Mouse (Mus musculus) layer of hippocampus, postnatal 36 days (tissue): ENCODE measurements at regions not wholly inside any gene's neighbourhood (a gene's known extent, or its start where the extent isn't known, plus 50 kb on each side); places are given as distances from the start of the nearest gene placed in this dataset.

Experiments
- DNase-seq, 2 experiments: peaks; one replicate each; pipeline ENCODE4 v3.0.0; 2022

DNA sequence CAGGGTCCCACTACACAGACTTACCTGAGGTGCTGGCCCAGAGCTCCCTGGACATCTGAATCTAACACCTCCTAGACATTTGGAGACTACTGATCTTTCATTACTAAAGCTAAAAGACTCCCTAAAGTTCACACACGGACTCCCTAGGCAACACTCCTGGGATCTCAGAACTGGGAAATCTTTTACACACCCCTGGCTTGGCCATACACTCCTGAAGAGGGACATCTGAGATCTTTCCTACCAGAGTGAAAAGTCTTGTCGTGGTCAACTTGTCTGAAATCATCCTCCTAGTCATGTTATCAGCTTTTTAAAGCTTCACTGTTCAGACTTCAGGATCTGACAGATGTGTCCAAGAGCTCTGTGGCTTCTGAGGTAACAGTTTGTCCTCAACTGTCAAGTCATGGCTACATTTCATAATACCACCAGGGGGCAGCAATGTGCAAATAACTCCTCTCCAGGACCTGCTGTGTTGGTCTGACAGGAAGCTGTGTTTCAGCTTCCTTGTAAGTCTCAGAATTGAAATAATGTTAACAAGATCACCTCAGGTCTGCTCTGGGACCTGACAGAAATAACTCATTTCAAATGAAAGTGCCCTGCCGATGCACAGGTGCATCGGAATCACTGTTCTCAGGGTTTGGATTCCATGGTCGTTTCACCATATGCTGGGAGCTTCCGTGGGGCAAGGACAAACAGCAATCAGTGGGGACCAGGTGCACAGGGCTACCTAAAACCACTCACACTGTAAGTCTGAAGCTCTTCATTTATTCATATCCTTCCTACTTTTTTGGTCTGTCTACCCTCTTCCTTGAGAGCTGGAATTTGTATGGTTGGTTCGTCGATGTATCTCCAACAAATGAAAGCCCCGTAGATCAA, 92.3 kb upstream of the C1qtnf7 start:
- peak; percentile 22 to 70 for DNase-seq

DNA sequence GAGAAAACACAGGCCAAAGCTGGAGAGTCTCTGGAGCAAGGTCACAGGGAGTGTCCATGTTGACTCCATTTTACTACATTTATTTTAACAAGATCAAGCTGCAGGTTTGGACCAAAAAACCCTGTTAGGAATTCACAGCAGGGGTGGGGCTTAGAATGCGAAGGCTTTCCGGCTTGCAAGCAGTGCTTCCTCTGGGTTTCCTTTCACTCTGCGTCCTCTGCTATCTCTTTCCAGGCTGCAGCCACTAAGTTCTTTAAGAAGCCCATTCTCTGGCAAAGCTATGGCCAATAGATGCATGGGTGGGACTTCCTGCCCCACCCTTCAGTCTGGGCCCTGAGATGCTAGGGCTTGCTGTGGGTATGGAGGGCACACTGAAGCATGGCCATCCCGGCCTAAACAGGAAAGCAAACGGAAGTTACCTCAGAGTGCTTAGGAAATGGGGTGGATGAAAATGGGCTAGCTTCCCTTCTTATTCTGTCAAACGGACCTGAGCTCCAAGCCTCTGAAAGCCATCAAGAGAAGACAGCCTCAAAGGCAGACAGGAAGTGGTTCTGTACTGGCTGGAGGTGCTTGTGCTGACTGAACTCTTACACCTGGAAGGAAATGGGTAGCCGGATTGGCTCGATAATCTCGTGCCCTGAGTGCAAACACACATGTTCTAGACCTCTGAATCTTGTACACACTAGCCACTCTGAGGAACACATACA, 90.6 kb upstream of the C1qtnf7 start:
- no peak for DNase-seq

DNA sequence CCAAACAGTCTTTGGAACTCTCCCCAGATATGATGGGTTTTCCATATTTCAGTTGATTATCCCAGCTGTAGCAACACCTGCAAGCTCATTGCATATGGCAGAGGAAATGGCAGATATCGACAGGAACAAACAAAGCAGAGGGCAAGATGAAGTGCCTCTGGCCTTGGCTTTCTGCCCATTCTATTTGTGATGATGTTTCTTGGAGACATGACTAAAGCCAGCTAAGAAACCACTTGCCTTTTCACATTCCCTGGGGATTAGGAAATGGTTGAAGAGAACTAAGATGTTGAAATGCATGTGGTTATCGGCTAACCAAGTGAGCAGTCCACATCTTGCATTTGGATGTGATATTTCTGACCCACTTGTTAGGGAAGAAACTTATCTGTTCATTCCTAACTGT, 82.0 kb upstream of the C1qtnf7 start:
- no peak for DNase-seq

DNA sequence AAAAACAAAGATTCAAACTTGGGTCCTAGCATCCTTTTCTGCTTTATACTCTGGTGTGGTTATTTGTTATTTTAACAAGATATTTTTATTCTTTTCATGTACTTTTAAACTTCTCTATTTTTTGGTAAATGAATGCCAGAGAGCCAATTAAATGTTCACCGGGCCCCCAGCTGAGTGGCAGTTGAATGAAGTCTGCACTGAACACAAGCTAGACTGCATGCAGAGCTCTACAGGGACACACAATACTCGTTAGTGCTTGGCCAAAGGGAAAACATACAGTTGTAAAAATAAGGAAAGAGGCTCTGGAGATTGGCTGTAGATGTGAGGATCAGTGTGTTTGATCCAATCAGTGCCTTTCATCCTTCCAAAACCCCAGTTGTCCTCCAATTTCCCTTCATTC, 76.1 kb upstream of the C1qtnf7 start:
- no peak for DNase-seq

DNA sequence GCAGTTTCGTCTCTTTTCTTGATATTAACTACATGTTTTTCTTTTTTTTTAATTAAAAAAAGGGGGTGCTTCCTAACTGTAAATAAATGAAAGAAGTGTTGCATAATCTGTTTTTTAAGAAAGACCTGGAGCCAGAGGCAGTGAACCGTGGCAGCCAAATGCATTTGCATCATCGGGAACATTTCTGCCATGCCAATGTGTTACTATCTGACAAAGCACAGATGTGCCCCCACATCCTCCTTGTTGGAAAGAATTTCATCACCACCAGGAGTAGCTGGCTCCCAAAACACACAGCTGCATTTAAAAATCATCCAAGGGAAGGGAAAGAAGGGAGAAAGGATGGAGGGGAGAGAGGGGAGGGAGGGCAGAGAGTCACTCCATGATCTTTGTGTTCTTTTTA, 74.0 kb upstream of the C1qtnf7 start:
- no peak for DNase-seq

DNA sequence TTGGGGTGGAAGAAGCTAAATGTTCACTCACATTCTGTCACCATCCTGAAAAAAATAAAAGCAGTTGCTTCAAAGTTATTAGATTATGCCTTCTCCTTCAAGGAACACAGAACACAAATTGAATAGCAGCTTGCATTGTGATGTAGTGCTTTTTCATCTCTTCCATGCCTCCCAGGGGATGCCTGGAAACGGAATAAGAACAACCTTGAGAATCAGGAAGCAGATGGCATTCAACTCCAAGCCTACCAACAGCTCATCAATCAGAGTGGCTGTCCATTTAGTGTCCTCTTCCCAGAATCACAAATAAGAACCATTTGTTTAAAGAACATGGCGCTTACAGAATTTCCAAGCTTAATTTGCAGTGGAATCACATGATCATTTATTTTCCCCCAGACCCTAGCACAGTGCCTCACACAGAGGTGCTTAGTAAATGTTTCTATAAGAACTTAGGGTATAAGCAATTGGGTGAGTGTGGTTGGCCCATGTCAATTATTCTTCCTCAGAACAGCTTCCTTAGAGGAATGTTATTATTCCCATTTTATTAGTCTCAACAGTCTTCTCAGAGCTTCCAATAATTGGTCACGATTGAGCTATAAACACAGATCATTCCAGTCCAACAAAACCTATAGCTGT, 70.6 kb upstream of the C1qtnf7 start:
- DNase-seq = no peak

DNA sequence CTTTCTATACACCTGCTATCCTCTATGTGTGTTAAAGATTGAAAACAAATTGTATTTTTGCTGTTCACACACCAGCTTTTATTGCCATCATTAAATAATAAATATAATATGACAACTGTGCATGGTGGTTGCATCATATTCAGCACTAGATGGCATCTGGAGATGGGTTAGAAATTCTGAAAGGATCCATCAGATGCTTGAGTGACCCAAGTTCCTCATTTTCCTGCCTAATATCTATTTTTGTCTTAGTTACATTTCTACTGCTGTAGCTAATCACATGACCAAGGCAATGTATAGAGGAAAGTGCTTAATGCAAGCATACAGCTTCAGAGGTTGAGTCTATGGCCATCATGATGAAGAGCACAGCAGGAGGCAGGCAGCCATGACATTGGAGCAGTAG, 69.7 kb upstream of the C1qtnf7 start:
- no peak for DNase-seq

DNA sequence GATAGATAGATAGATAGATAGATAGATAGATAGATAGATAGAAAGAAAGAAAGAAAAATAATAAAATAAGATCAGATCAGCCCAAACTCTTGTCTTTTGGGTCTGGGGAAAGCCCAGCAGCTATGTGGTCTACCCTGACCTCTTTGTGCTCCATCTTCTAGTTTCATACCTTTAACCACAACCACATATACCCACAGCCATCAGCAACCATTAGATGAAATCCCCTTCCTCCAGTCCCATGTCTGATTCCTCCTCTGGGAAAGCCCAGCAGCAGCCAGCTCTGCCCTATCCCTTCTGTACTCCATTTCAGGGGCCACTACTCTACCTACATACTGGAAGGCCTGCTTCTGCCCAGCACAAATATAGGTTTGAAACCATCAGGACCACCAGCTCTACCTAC, 69.0 kb upstream of the C1qtnf7 start:
- DNase-seq = no peak

DNA sequence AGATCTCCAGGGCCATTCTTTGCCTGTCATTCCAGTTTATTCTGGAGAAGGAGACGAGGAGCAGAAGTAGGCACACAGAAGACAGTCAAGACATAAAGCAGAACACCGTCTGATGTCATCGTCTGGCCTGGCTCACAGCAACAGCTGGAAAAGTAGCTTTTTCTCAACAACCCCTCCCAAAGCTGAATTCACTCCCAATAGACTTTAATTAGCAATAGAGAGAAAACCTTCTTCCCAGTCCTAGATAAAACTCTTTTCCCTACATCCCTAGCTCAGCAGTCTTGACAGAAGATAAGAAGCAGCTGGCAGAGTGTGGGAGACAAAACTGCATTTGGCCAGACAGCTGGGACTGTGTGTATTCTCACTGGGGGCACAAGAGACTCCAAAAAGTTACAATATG, 59.3 kb upstream of the C1qtnf7 start:
- no peak for DNase-seq

DNA sequence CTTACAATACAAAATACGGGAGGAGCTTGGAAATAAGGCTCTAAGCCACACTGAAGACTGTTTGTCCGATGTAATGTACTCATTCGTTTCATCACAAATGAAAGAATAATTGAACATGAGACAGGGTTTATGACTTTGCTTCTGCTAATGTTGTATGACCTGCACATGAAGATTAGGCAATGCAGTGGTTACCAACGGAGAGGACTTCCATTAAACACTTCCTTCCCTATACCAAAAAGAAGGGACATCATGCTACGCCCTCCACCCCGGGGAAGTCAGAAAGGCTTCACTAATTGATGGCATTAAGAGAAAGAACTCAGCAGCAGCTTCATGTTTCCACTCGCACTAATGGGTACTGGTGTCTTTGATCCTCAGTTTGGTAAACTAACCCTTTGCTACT, 57.6 kb upstream of the C1qtnf7 start:
- DNase-seq = no peak

DNA sequence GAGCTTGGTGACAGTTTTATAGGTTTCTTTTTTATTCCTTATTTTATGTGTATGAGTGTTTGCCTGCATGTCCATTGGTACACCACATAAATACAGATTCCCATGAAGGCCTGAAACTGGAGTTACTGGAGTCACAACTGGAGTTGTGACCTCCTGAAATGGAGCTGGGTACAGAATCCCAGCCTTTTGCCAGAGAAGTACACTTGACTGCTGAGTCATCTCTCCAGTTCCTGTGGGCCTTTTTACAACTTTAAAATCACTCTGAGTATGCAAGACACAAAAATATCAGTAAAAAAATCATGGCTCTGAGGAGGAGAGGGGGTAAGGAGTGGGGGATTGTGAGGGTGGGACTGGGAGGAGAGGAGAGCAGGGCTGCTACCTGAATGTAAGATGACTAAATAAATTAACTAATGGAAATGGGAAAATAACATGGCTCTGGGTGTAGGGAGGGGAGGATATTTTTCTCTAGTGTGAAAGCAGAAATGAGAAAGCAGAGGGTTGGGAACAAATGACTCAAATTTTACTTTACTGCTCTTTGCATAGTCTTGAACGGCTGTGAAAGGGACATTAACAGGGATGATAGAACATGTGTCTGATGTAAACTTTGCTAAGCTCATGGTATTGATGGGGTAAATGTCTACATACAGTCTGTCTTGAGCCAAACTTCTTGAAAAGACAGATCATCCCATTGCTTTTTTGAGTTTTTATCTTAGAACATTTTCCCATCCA, 53.2 kb upstream of the C1qtnf7 start:
- no peak for DNase-seq
